Mouse (Mus musculus): ENCODE data around the gene 1110017D15Rik. TPM values are rescaled to one million over a fixed set of nuclear protein-coding genes. Genes with fewer than 3 reads are reported as not detected.

The 1110017D15Rik gene
- under 1 TPM in 1 of 2 experiments, not detected in 1; 0.87 TPM for total RNA-seq (2021)
- long read RNA-seq, experiment 1, result 0 reads
- long read RNA-seq, experiment 2, result 0 reads

GRCm38 (mm10) chr4:41517233-41517632, at the start of gene 1110017D15Rik:
Gene 1110017D15Rik (minus strand): TSS chr4:41517333.
- no peak for DNase-seq

GRCm38 (mm10) chr4:41566123-41566522, 49.0 kb upstream of the 1110017D15Rik start:
- DNase-seq, result no peak

- DNase-seq, result no peak
Observed at GRCm38 (mm10) chr4:41563297-41563696, 46.2 kb upstream of the 1110017D15Rik start.

DNA sequence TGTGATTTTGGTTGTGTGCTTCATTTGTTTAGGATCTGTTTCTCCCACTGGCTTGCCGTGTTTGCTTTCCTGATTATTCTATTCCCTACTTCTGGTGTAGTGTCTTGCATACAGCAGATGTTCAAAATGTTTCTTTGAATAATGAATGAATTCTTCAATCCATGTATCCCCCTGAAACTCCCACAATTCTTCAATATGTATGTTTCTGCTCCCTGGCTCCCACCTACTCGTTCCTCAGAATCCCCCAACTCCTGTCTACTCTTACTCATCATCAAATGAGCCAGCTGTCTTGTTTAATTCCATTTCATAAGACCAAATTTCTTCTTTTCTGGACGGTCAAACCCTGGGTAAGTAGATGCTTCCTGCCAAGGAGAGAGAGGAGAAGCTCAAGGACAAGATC, 40.0 kb upstream of the 1110017D15Rik start:
- no peak for DNase-seq

- no peak for DNase-seq
Observed at GRCm38 (mm10) chr4:41556311-41556953, 39.3 kb upstream of the 1110017D15Rik start.

GRCm38 (mm10) chr4:41554994-41555663, 38.0 kb upstream of the 1110017D15Rik start:
- peak; percentile 83 to 90 for DNase-seq

DNA sequence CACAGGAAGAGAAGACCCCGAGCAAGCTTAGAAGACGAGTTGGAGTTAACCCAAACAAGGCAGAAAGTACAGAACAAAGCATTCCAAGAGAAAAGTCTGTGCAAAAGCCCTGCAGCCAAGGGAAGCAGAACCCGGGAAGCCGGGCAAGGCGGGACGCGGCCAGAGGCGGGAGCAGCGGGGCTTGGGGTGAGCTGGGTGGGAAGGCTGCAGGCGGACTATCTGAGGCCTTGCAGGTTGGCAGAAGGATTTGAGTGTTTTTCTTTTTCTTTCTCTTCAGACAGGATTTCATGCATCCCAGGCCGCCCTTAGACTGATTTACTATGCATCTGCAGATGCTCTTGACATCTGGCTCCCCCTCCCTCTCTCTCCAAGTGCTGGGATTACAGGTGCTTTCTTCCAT, 36.0 kb upstream of the 1110017D15Rik start:
- DNase-seq, result no peak

GRCm38 (mm10) chr4:41552529-41552928, 35.4 kb upstream of the 1110017D15Rik start:
- peak; percentile 73 to 89 for DNase-seq

GRCm38 (mm10) chr4:41547086-41547485, 30.0 kb upstream of the 1110017D15Rik start:
- DNase-seq, result no peak

DNA sequence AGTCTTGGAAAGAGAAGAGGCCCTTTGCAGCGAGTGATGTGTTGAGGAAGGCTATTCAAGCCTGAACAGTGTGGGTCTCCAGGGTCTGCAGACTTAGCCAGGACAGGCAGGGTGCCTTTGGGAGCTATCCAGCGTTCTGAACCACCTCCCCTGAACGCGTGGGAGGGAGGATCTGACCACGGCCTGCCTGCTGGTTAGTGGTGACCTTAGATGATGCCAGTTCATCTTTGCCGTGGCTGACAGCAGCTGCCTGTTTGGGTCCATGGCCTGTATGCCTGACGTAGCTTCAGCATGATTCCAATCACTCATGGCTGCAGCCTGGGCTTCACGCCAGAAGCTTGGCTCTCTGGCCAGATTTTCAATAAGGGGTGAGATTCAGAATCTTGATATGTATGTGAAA, 28.9 kb upstream of the 1110017D15Rik start:
- DNase-seq, result no peak

DNA sequence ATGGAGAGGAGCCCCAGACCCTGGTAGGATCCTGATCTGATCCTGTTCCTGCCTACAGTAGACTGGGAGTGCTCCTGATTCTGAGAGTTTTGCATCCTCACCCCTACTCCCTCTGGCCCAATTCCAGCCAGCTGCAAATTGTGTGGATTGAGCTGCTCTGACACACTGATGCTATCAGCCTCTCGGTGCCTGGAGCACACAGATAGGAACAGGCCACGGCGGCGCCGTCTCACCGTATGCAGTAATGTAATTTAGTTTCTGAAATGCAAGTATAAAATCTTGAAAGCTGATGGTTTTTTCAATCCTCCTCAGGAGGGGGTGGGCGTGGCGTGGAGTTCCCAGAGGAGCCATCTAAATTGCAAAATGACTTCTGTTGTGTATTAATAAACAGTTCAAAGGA, 25.0 kb upstream of the 1110017D15Rik start:
- no peak for DNase-seq

DNA sequence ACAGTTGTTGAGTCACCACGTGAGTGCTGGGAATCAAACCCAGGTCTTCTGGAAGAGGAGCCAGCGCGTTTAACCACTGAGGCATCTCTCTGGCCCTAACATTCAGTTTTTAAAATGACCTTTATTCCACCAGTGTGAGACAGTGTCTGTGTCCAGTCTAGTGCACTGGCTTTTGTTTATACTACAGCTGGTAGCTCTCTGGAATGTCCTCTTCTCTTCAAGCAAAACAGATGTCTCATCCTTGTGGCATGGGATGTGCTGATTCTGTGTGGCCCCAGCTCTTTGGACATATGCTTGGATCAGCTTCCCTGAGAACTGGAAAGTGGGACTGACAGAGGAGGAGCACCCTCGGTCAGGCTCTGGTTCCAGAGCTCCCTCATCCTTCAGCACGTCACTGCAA, 17.7 kb upstream of the 1110017D15Rik start:
- DNase-seq, result no peak

GRCm38 (mm10) chr4:41532420-41532819, 15.3 kb upstream of the 1110017D15Rik start:
- DNase-seq, result no peak

GRCm38 (mm10) chr4:41527996-41528395, 10.9 kb upstream of the 1110017D15Rik start:
- DNase-seq, result no peak

DNA sequence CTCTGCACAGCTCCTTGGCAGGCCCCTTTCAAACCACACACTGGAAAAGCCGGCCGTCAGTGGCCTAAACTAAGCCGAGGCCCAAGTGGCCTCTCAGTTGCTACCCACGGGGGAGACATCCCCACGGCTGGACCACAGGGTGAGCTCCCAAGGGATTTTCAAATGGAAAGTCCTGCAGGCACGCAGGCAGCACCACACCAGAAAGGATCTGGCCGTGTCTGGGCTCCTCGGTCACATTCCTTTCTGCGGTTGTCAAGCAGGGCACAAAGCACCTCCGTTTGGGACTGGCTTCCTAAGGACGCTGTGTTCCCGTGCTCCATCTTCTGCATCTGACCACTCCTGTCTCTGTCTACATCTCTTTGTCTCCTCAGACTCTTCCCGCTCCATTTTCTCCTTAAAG, 9.9 kb upstream of the 1110017D15Rik start:
- no peak for DNase-seq

GRCm38 (mm10) chr4:41526553-41526952, 9.4 kb upstream of the 1110017D15Rik start:
- DNase-seq, result no peak

DNA sequence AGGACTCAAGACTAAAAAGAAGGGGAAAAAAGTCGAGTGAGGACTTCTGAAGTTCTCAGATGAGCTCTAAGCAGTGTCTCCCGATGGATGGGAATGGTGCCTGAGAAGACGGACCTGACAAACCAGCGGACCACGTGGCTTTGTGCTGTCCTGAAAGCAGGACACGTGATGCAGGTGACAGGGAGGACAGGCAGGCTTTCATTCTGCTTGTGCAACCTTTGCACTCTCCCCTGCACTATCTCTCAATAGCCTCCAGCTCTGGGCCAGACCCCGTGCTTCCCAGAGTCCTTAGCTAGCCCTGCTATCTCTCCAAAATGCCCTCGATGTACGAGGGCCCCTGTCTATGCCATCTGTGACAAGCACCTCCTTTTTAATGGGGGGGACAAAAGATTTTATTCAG, 7.7 kb upstream of the 1110017D15Rik start:
- DNase-seq, result no peak

GRCm38 (mm10) chr4:41523839-41524238, 6.7 kb upstream of the 1110017D15Rik start:
- DNase-seq, result no peak

GRCm38 (mm10) chr4:41522788-41523187, 5.7 kb upstream of the 1110017D15Rik start:
- DNase-seq, result peak in 1 of 2 experiments; percentile 64

DNA sequence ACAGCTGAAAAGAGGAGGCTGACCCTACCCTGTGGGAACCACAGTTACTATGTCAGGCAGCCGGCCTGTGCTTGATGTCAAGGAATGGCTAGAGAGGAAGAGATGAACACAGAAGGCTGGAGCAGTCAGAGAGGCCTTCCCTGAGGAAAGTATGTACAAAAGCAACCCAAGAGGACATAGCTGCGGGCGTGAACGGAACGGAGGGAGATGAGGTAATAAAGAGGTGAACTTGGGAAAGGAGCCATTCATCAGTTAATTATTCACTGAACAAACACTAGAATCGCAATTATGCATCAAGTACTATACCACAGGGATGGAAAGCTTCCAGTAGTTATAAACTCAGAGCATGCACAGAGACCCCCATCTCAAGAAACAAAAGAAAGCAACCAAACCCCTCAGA, 5.0 kb upstream of the 1110017D15Rik start:
- no peak for DNase-seq

DNA sequence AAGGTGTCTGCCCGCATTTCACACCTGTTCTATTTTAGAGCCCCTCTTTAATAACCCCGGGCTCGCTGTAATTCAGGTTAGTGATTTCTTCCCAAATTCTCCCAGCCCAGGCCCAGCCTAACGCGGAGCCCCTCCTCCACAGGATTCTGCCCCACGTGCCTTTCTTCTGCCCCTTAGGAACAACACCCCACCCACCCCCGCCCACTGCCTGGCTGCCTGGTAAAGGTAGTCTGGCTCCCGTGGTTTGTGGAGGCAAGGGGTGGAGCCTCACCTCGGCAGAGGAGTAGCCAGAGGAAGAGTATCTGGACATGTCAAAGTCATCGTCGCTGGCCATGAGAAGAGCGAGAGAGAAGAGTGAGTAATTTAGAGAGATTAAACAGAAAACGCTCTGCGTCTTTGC, 3.5 kb upstream of the 1110017D15Rik start:
- DNase-seq, result no peak

DNA sequence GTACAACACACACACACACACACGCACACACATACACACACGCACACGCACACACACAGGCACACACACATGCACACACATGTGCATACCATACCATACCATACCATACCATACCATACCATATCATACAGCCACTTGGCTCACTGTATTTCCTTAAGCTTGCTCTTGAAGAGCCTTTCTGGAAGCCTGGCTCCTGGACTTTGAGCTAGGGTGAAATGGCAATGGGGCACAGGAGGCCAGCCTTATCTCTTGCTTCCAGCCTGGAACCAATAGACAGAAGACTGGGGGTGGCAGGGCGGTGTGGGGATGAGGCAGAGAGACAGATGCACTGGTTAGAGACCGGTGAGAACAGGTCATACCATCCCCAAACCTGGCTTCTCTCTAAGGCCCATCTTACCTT, 2.1 kb upstream of the 1110017D15Rik start:
- DNase-seq, result no peak

DNA sequence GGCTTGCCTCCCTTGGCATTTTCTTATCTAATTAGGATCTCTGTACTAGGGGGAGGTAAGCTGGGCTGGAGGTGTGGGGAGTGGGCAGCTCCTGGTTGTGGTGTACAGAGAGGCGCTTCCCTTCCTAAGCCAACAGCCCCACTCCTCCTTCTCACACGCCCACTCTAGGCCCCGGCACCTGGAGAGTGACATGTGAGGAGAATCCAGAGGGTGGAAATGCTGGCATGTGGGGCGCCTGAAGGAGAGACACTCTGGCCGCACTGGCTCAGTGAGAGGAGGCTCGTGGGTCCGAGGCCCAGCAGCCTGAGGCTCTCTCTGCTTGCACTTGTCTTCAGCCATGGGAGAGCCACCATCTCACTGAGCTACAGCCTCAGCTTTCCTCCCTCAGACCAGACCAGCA, 1.2 kb upstream of the 1110017D15Rik start:
- no peak for DNase-seq

DNA sequence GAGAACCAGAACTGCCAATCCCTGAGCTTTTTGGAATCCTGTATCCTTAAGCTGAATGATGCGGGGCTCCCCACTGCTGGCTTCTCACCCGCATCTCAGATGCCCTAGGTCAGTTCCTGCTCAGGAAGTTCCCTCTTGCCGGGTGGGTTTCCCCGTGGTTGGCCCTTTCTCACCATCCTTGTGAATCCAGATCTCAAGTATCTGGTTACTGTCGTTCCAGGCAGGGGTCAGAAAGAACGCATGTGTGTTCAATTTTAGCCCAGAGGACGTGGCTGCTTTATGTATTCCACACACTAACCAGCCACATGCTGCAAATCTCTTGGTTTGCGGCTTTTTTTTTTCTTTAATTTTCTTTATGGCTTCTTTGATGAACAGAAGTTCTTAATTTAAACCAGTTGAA, 3.4 kb downstream of the 1110017D15Rik start:
- no peak for DNase-seq

All from heart, adult 18-20 months (tissue).